Mouse (Mus musculus): Measurements from ENCODE around the gene Hddc3. TPM values are rescaled to one million over a fixed set of nuclear protein-coding genes. Genes with fewer than 3 reads are reported as not detected.

Gene Hddc3
- polyA plus RNA-seq, 1 experiment from 2014 or later = 8.5 TPM

- peak; percentile 65 for ATAC-seq
- Histone ChIP-seq H3K27ac (ENCODE audit: low read length) (peak overlapping the region; percentile 48), H3K4me3 (ENCODE audit: low read depth, low read length) (no peak overlapping the region), H3K9ac (replicated peaks; ENCODE audit: low read depth) (no peak overlapping the region), H3K4me2 (replicated peaks; ENCODE audit: low read depth, low read length) (no peak overlapping the region), H3K9me3 (ENCODE audit: low read length) (no peaks in the 10 kb centered on the region), H3K27me3 (replicated peaks; ENCODE audit: insufficient read depth, low read length) (no peaks in the 10 kb centered on the region), H3K4me1 (ENCODE audit: insufficient read depth, low read depth, low read length) (peaks cover 6% of the 10 kb centered on the region; the same call in 1 of the 2 replicates), H3K36me3 (ENCODE audit: insufficient read depth, low read length) (peaks cover 14% of the 10 kb centered on the region; the same call in 1 of the 2 replicates)
- peak; percentile 80 for DNase-seq (ENCODE audit: low spot score)
- TF ChIP-seq EP300 (IDR thresholded peaks at IDR 0.05) (no peak), CTCF (IDR thresholded peaks at IDR 0.05) (no peak)
- WGBS = 47% methylated on average over 13 of the region's 13 CpGs
Measured at GRCm38 (mm10) chr7:80347670-80348586, 5.0 kb downstream of the Hddc3 start.

GRCm38 (mm10) chr7:80350808-80351207 lies 7.9 kb downstream of the Hddc3 start:
- no peak overlapping the region for H3K27ac ChIP-seq (ENCODE audit: low read length)
- no peak overlapping the region for H3K4me2 ChIP-seq (replicated peaks; ENCODE audit: low read depth, low read length)
- H3K4me3 ChIP-seq (ENCODE audit: low read depth, low read length) = no peak overlapping the region
- no peaks in the 10 kb centered on the region for H3K9me3 ChIP-seq (ENCODE audit: low read length)
- no peak for TF ChIP-seq EP300 (IDR thresholded peaks at IDR 0.05)
- TF ChIP-seq CTCF (IDR thresholded peaks at IDR 0.05) = no peak
- no peak for DNase-seq (ENCODE audit: low spot score)
- H3K27me3 ChIP-seq (replicated peaks; ENCODE audit: insufficient read depth, low read length) = no peaks in the 10 kb centered on the region
- peaks cover 17% of the 10 kb centered on the region; the same call in 1 of the 2 replicates for H3K36me3 ChIP-seq (ENCODE audit: insufficient read depth, low read length)
- no peak overlapping the region for H3K9ac ChIP-seq (replicated peaks; ENCODE audit: low read depth)
- 75% methylated on average over 2 of the region's 2 CpGs for WGBS
- no peaks in the 10 kb centered on the region for H3K4me1 ChIP-seq (ENCODE audit: insufficient read depth, low read depth, low read length)
- ATAC-seq = no peak

DNA sequence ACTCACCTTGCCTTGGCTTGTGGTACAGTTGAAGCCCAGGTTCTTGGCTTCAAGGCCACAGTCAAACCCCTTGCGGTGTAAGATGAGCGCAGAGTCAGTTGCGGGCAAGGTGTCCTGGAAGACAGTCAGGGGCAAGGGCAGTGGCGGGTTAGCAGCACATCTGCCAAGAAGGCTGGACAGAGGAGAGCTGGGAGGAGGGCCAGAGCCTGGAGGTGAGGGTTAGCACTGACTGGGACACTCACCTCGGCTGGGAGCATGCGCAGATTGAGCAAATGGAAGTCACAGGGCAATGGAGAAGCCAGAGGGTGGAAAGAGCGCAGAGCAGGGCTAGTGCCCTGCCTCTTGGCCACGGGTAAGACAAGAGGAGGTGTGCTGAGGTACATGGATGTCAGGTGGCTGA lies 10.0 kb downstream of the Hddc3 start:
- Histone ChIP-seq H3K4me2 (replicated peaks; ENCODE audit: low read depth, low read length) (no peak overlapping the region), H3K9ac (replicated peaks; ENCODE audit: low read depth) (no peak overlapping the region), H3K4me3 (ENCODE audit: low read depth, low read length) (no peak overlapping the region), H3K27ac (ENCODE audit: low read length) (no peak overlapping the region), H3K9me3 (ENCODE audit: low read length) (no peaks in the 10 kb centered on the region), H3K36me3 (ENCODE audit: insufficient read depth, low read length) (peaks cover 26% of the 10 kb centered on the region), H3K4me1 (ENCODE audit: insufficient read depth, low read depth, low read length) (no peaks in the 10 kb centered on the region), H3K27me3 (replicated peaks; ENCODE audit: insufficient read depth, low read length) (no peaks in the 10 kb centered on the region)
- TF ChIP-seq CTCF (IDR thresholded peaks at IDR 0.05) (no peak), EP300 (IDR thresholded peaks at IDR 0.05) (no peak)
- DNase-seq (ENCODE audit: low spot score) (no peak), ATAC-seq (no peak)
- WGBS = 92% methylated on average over 8 of the region's 8 CpGs

DNA sequence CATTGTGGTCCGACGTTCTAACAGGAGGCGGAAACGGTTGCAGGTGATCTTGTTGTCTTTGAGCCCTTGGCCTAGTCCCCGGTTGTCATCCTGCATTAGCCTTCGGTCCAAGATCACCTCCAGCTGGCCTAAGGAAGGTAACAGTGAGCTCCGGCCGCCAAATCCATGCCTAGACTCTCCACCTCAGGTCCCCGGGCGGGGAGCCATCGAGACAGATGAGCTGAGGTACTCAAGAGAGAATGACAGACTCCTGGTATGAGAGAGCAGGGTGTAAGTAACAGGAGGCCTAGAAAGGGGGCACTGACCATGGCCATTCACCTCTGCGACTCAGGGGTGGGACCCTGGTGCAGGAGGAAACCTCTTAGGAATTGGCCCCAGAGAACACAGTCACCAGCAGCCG lies 13.4 kb downstream of the Hddc3 start:
- no peak for ATAC-seq
- no peak overlapping the region for H3K27ac ChIP-seq (ENCODE audit: low read length)
- peaks cover 23% of the 10 kb centered on the region for H3K36me3 ChIP-seq (ENCODE audit: insufficient read depth, low read length)

GRCm38 (mm10) chr7:80357156-80357555 lies 14.3 kb downstream of the Hddc3 start:
- Histone ChIP-seq H3K4me1 (ENCODE audit: insufficient read depth, low read depth, low read length) (no peaks in the 10 kb centered on the region), H3K4me2 (replicated peaks; ENCODE audit: low read depth, low read length) (no peak overlapping the region), H3K9ac (replicated peaks; ENCODE audit: low read depth) (no peak overlapping the region), H3K4me3 (ENCODE audit: low read depth, low read length) (no peak overlapping the region), H3K9me3 (ENCODE audit: low read length) (no peaks in the 10 kb centered on the region), H3K27ac (ENCODE audit: low read length) (no peak overlapping the region), H3K27me3 (replicated peaks; ENCODE audit: insufficient read depth, low read length) (no peaks in the 10 kb centered on the region), H3K36me3 (ENCODE audit: insufficient read depth, low read length) (peaks cover 27% of the 10 kb centered on the region)
- TF ChIP-seq CTCF (IDR thresholded peaks at IDR 0.05) (no peak), EP300 (IDR thresholded peaks at IDR 0.05) (no peak)
- no peak for DNase-seq (ENCODE audit: low spot score)
- WGBS = 68% methylated on average over 8 of the region's 8 CpGs
- ATAC-seq = no peak

More for the DNA sequence above, 13.4 kb downstream of the Hddc3 start:
- DNase-seq (ENCODE audit: low spot score) = no peak
- WGBS = 85% methylated on average over 13 of the region's 13 CpGs
- TF ChIP-seq CTCF (IDR thresholded peaks at IDR 0.05) = no peak
- no peak for TF ChIP-seq EP300 (IDR thresholded peaks at IDR 0.05)
- H3K9me3 ChIP-seq (ENCODE audit: low read length) = no peaks in the 10 kb centered on the region
- no peak overlapping the region for H3K9ac ChIP-seq (replicated peaks; ENCODE audit: low read depth)
- no peaks in the 10 kb centered on the region for H3K4me1 ChIP-seq (ENCODE audit: insufficient read depth, low read depth, low read length)
- H3K4me3 ChIP-seq (ENCODE audit: low read depth, low read length) = no peak overlapping the region
- no peak overlapping the region for H3K4me2 ChIP-seq (replicated peaks; ENCODE audit: low read depth, low read length)
- H3K27me3 ChIP-seq (replicated peaks; ENCODE audit: insufficient read depth, low read length) = no peaks in the 10 kb centered on the region

DNA sequence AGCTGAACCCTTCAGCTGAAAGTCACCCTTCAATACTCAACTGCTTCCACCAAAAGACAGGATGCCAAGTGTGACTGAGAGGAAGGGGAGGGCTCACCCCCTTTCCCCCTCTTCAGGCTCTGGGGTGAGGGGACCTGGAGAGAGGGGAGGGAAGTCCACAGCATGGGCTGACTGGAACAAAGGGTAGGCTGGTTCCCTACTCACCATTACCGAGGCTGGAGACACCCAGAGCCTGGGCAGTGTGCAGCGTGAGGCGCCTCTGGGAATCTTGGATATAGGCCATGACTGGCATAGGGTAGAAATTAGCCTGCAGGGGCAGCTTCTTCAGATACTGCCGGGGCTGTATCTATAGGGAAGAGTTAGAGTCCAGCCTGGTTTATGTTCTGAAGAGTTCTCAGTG lies 15.1 kb downstream of the Hddc3 start:
- TF ChIP-seq EP300 (IDR thresholded peaks at IDR 0.05) (no peak), CTCF (IDR thresholded peaks at IDR 0.05) (no peak)
- ATAC-seq (no peak), DNase-seq (ENCODE audit: low spot score) (no peak)
- Histone ChIP-seq H3K9me3 (ENCODE audit: low read length) (no peaks in the 10 kb centered on the region), H3K4me2 (replicated peaks; ENCODE audit: low read depth, low read length) (no peak overlapping the region), H3K36me3 (ENCODE audit: insufficient read depth, low read length) (peaks cover 33% of the 10 kb centered on the region), H3K27ac (ENCODE audit: low read length) (no peak overlapping the region), H3K4me3 (ENCODE audit: low read depth, low read length) (no peak overlapping the region), H3K27me3 (replicated peaks; ENCODE audit: insufficient read depth, low read length) (no peaks in the 10 kb centered on the region), H3K4me1 (ENCODE audit: insufficient read depth, low read depth, low read length) (no peaks in the 10 kb centered on the region), H3K9ac (replicated peaks; ENCODE audit: low read depth) (no peak overlapping the region)
- 73% methylated on average over 4 of the region's 4 CpGs for WGBS

All from lung, postnatal 0 days (tissue).